Mouse (Mus musculus): ENCODE results near the gene Tapt1.
A peak's percentile ranks its signal among the peaks of the same experiment; 100 is the strongest.
"Not testable (repeated sequence)": the region's sequence is repeated elsewhere in the genome, so short reads cannot be mapped to it uniquely, and the experiment has no call there.

Gene Tapt1

DNA sequence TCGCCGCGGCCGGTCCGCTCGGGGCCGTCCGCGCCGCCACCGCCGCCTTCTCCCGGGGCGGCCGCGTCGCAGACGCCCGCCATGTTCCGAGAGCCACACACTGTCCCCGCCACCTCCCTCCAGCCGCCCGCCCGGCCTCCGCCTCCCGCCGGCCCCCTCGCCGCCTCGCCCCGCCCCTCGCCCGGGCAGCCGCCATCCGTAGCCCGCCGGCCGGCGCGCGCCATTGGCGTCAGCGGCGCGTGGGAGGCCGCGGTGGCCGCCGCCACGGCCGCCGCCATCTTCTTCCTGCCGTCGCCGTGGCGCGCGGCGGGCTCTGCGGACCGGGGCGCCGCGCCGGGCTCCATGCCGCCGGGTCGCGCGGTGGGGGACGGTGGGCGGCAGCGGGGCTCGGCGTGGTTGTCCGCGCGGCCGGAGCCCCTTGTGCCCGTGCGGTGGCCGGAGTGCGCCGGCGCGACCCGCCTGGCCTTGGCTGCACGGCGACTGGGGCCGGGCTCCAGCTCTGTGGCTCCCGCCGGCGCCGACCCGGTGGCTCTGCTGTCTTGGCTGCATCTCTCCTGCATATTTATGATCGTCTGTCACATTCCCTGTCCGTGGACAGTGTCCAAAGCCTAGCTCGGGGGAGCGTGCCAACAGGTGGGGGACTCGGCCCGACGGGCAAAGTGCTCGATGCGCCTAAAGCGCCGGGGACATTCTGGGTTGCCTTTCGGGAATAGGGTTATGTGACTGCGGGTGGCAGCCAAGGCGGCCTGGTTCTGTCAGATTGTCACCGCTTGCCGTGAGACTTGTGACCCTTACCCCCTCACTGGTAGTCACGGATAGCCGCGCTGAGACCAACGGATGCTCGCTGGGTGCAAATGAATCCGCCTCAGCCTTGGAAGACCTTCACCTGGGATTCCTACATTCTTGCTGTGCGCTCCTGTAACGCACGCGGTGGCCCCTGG is at the start of gene Tapt1:
TSS of gene Tapt1 (minus strand) at position 106 of the 941 bp plus-strand sequence.
- DNase-seq (ENCODE audit: low spot score in 2 of 2) = peak; percentile 63 to 79

DNA sequence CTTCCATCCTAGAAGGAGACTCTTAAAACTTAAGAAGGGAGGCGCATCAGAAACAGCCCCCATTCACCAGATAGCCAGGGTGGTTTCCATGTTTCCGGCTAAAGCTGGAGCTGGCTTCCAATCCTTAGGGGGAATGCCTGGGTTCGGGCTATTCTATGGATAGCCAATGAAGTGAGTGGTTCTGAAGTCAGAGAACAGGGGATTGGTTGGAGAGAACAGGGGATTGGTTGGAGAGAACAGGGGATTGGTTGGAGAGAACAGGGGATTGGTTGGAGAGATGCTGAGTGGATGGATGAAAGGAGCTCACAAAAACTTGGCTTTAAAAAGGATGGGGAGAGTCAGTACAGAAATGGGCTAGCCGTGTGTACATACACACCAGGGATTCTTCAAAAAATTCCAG is 45.1 kb upstream of the Tapt1 start:
- no peak for DNase-seq (ENCODE audit: low spot score in 2 of 2)

DNA sequence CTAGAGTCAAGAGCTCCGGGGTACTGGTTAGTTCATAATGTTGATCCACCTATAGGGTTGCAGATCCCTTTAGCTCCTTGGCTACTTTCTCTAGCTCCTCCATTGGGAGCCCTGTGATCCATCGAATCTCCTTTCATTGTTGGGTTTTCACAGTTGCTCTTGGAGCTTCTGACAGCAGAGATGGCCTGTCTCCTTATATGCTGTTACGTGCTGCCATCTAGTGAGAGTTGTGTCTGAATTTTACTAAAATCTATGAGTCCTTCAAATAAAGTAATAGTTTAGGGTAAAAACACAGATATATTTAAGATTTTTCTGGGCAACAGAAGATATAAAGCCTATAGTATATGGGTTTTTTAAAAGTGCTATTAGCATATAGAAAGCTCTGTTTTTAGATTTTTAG is 42.1 kb upstream of the Tapt1 start:
- not testable (repeated sequence) for DNase-seq (ENCODE audit: low spot score in 2 of 2)

DNA sequence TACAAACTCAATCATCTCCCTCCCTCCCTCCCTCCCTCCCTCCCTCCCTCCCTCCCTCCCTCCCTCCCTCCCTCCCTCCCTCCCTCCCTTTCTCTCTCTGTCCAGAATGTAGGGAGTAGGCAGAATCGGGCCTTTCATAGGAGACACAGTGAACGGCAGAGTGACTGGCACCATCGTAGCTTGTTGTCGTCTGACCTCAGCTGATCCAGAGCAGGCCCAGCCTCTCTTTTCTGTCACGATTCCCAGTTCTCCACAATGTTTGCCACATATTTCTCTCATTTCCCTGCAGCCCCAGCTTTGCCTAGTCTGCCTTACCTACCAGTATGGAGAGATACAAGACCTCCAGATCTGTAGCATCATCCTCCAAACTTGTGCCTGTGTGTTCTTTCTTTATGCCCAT is 35.3 kb upstream of the Tapt1 start:
- no peak for DNase-seq (ENCODE audit: low spot score in 2 of 2)

DNA sequence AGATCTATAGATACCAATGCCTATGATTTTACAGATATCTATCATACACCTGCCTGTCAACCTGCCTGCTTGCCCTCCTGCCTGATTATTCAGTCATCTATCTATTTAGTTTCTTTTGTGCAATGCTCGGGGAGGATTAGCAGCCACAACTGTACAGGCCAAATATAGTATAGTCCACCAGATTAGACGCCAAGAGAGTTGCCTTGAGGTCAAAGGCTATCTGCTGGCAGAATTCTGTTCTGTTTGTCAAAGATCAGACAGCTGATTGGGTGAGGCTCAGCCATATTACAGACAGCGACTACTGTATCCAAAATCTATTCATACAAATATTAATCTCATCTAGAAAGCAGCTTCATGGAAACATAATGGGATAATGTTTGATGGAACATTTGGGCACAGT is 34.7 kb upstream of the Tapt1 start:
- DNase-seq (ENCODE audit: low spot score in 2 of 2) = no peak

DNA sequence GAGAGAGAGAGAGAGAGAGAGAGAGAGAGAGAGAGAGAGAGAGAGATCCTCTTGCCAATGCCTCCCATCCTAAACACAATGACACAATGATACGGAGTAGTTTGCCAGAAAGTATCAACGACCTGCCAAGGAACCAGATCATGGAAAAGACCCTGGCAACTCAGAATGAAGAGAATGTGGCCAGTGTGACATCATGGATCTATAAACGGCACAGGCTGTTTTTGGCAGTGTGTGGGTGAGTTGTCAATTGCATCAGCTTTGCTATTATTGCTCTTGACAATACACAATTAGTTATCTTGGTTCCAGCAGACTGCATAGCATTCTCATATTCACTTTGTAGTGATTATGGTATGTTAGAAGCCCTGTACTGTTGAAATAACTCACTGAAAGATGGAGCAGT is 33.3 kb upstream of the Tapt1 start:
- no peak for DNase-seq (ENCODE audit: low spot score in 2 of 2)

DNA sequence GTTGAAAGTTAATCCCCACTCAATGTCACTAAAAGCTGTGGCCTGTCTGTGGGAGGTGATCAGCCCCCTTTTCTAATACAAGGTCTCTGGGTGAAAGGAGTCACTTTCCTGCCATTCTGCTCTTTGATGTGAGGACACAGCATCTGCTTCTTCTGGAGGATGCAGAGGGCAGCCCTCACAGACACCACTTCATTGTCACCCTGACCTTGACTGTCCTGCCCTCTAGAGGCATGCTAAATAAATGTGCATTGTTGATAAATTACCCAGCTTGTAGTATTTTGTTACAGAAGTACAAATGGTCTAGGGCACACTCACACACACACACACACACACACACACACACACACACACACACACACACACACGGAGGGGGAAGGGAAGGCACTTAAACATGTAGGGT is 31.7 kb upstream of the Tapt1 start:
- DNase-seq (ENCODE audit: low spot score in 2 of 2) = peak in 1 of 2 experiments; percentile 7

DNA sequence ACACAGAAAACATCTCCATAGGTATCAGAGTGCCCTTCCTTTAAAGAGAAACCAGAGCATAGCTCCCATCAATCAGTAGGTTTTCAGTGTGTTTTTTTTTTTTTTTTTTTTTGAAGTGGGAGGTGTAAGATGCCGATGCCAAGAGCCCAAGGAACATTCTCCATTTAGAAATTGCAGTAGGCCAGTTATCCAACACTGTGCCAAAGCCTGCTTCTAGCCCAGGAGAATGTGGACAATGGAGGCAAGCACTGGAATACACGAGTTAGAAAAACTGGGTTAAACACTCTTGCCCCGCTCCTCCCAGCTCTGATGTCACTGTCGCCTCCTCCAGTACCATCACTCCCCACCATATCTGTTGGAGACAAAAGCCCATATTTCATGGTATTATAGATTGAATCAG is 31.0 kb upstream of the Tapt1 start:
- no peak for DNase-seq (ENCODE audit: low spot score in 2 of 2)

DNA sequence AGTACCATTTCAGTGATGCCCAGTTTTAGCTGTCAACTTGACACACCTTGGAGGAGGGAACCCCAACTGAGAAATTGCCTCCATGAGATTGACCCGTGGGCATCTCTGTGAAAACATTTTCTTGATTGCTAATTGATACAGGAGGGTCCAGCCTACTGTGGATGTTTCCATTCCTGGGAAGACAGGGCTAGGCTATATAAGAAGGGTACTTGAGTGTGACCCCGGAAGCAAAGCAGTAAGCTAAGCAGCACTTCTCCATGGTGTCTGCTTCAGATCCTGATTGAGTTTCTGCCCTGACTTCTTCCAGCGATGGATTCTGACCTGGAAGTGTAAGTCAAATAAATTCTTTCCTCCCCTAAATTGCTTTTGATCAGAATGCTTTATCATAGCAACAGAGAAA is 30.1 kb upstream of the Tapt1 start:
- DNase-seq (ENCODE audit: low spot score in 2 of 2) = no peak

DNA sequence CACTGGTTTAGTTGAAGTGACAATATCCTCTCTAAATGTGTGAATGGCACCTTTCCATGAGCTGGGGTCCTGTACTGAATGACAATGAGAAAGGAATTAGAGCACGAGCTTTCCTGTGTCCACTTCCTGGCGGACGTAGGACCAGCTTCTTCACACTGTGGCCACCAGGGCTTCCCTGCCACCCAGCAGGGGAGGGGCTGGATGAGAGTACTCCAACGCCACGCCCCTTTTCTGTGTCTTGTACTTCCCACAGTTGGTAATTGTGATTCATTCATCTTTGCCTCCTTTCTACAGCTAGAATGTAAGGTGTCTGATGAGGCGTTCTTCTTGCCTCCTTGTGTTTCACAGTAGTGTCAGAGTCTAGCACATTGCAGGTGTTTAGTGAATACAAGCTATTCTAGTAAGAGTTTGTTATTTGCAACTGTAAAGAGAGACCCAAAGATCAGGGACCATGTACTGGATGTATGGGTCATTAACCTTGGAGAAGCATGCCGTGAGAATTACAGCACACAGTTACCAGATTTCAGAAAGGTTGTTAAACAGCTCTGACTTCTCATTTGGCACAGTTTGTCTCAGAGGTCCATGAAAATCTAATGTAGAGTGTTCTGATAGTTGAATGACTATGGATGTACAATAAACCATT is 29.5 kb upstream of the Tapt1 start:
- no peak for DNase-seq (ENCODE audit: low spot score in 2 of 2)

DNA sequence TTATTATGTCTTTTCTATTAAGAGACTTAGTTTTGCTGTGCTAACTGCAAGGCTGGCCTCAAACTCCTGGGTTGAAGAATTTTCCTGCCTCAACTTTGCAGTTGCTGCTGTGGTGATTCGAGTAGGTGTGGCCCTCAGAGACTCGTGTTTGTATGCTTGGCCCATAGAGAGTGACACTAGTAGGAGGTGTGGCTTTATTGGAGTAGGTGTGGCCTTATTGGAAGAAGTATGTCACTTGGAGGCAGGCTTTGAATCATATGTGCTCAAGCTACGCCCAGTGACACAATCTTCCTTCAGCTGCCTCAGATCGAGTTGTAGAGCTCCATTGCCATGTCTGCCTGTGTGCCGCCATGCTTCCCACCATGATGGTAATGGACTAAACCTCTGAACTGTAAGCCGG is 27.0 kb upstream of the Tapt1 start:
- no peak for DNase-seq (ENCODE audit: low spot score in 2 of 2)

DNA sequence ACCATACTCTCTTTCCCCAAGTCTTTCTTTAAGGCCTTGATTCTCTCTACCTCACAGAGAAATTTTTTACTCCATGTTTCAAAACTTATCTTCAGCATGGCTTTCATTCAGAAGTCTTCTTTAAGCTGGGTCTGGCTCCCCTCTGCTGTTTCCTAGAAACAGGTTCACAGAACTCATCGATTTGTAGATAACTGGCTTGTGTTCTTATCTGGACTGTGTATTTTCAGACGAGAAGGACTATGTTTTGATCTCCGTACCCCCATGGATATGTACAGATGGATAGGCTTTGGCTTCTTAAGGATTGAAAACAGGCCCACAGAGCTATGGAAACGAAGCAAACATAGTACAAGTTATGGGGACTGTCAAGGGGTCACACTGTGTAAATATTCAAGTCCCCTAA is 26.0 kb upstream of the Tapt1 start:
- no peak for DNase-seq (ENCODE audit: low spot score in 2 of 2)

DNA sequence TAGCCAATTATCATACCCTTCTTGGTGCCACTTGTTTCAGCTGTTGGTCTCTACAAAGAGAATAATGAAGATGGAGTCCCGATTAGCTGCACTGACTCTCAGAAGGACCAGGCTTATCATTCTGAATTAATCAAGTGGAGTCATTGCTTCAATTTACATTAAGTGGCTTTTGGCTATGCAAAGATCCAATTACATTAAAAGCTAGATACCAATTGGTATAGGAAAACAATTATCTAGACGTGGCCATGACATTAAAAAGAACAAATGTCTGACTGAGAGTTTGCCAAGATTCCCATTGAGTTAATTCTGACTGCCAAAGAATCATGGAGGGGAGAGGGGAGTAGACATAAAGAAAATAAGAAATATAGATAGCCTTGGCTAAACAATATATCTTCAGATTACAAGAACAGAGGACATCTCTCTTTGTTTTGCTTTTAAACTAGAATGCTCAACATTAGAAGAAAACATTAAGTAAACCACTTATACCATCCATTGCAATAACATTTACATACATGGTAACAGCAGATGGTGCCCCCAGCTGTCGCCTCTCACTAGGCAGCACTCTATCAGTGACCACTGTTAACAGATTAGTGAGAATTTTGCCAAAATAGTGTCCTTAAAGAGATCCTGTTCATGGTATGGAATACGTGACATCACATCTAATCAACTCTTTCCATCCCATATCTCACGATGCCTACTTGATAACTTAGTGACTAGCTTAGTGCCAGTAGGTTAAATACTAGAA is 24.0 kb upstream of the Tapt1 start:
- DNase-seq (ENCODE audit: low spot score in 2 of 2) = no peak

DNA sequence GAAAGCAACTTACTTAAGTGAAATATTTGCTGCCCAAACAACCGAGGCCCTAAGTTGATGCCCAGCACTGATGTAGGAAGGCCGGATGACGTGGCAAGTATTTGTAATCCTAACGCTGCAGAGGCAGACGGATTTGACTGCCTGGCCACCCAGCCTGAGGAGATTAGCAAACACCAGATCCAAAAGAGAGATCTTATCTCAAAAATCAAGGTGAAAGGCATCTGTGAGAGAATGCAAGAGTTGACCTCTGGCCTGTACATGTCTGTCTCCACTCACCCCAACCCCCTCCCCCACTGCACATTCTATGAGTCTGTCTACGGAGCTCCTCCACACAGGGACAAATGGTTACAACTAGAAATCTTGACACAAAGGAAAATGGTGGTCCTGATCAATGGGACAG is 22.9 kb upstream of the Tapt1 start:
- no peak for DNase-seq (ENCODE audit: low spot score in 2 of 2)

DNA sequence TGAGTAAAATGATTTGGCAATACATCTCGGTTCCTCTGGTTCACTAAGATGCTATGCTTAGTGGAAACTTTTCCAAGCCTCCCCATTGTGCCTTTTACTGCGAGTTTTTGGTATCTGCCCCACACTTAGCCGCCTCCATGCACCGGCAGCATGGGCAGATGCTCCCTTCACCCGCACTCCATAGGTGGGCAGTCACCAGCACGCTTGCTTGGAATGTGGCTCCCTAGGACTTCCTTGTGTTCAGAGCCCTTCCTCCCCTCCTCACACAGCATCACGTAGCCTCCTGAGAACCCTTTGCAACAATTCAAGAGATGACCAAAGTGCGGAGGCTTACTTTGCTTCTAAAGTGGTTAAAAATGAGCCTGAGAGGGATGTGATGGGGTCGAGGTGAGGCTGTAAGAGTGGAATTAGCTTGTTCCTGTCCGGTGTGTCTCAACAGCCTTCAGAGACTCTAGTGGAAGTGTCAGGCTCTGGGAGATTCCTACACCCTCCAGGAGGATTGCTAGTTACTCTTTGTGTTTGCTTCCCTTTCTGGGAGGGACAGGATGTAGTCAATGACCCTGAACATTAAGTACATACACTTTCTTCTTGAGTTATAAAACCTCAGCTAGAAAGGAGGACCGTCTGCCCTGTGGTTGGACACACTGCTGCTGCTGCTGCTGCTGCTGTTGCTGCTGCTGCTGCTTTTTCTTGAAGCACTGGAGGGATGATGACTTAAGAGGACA is 20.2 kb upstream of the Tapt1 start:
- no peak for DNase-seq (ENCODE audit: low spot score in 2 of 2)

DNA sequence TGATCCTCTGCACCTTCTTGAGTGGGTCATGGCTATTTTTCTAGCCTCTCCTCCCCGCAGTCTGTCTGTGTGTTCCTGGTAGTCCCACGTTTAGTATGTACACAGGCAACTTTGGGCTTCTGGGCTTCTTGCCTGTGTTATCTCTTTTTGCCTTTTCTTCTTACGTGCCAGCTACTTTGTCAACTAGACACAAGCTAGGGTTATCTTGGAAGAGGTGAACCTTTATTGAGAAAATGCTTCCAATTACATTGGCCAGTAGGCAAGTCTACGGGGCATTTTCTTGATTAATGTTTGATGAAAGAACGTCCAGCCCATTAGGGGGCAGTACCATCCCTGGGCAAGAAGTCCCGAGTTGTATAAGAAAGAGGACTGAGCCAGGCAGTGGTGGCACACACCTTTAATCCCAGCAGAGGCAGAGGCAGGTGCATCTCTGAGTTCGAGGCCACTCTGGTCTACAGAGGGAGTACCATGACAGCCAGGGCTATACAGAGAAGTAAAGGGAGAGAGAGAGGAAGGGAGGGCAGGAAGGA is 18.5 kb upstream of the Tapt1 start:
- DNase-seq (ENCODE audit: low spot score in 2 of 2) = no peak

DNA sequence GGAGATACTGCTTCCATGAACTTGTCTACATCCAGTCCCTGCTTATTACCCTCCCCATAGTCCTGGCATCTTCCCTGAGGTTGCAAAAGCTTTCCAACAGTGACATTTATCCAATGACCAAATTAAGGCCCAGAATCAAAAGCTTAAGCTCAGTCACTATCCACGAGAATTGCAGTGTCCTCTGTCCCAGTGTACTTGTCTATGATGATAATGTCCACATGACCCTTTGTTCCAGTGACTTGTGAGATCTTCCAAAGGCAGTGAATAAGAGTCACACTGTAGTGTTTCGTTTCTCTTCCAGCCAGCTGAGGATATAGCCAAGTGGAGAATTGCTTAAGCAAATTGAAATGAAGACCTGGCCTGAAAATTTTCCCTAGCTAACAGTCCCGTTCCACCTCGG is 16.4 kb upstream of the Tapt1 start:
- DNase-seq (ENCODE audit: low spot score in 2 of 2) = no peak

DNA sequence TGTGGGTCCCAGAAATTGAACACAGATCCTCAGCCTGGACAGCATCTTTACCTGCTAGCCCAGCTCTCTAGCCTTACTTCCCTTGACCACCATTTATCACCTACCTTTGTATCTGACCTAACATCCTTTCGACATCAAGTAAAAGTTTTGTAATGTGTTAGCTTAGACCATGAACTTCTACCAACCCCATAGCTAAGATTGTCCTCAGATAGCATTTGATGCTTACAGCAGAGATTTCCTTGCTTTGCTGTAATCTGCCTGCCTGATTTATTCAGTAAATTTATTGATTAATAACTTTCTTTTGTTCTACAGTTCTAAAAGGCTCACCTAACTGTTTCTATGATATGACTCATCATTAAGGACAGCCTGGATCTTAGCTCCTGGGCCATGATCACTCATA is 15.3 kb upstream of the Tapt1 start:
- no peak for DNase-seq (ENCODE audit: low spot score in 2 of 2)

DNA sequence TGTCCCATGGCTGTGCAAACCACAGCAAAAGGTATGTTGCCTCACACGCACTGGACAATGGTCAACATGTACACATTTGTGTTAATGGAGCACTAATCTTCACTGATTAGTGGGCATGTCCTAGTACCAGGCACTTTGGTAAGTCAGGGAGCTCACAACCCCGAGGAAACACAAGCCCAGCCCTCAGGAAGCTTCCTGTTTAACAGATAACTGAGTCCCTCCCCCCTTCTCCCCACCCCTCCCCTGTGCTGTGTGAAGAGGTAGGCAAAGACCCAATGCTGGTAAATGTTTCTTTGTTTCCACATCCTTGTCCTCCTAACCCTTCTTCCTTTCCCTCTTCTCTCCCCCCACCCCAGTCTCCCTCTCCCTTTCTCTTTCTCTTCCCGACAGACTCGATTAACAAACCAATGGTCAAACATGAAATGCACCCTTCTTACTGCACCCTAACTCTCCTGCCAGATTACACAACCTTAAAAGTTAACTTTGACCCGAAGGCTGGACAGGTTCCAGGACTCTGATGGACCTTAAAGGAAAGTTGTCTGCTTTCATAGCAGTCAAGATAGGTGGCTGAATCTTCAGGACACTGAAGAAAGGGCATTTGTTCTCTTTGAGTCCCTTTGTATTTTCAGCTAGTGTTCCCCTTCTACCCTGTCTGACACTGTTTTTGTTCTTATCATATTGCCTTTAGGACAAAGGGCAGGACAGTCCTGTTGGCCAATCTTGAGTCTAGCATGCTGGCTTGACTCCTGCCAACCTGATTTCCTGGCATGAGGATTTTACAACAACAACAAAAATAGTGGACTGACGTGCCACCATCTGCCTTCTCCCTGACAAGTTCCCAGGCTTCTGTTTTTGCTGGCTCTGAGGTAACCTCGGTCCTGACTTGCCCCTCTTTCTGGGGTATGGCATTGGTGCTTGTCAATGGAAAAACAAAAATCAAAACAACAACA is 13.0 kb upstream of the Tapt1 start:
- DNase-seq (ENCODE audit: low spot score in 2 of 2) = no peak

DNA sequence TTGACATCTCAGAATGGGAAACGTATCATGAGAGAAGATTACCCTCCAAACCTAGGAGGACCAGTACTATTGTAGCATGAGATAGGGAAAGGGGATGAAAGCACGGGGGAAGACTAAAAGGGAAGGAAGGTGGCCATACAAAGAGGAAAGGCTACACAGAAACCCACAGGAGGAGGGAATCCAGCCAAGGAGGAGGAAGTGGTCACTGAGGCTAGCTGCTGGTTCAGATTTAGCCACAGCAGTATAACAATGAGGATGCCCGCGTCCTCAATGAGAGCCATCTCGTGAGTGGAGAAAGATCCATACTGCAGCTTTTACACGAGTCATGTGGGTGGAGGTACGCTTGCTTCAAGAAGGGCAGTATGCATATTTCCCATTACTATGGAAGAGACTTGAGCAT is 11.8 kb upstream of the Tapt1 start:
- no peak for DNase-seq (ENCODE audit: low spot score in 2 of 2)

DNA sequence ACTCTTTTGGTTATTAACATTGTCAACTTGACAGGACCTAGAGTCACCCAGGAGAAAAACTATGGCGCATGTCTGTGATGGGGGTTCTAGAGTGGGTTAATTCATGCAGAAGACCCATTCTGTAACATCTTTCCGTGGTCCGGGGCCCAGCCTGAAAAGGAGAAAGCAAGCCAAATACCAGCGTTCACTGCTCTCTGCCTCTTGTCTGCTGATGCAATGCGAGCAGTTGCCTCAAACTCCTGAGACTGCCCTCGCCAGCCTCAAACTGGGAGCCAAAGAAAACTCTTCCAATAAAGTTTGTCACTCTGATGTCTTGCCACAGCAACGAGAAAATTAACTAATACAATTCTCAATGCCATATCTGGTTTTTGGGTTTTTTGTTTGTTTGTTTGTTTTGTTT is 8.2 kb upstream of the Tapt1 start:
- DNase-seq (ENCODE audit: low spot score in 2 of 2) = no peak
